Mouse (Mus musculus): ENCODE measurements around the gene Rrn3.

GRCm38 (mm10) chr16:13735977-13736376, 44.5 kb upstream of the Rrn3 start:
- no peak for TF ChIP-seq CTCF (IDR thresholded peaks at IDR 0.05 in 2 of 3, conservative IDR thresholded peaks at IDR 0.05 in 1 of 3; ENCODE audit: control insufficient read depth in 1 of 3, insufficient read depth in 1 of 3, low read depth in 2 of 3, low read length in 3 of 3, poor library complexity in 1 of 3, severe bottlenecking in 1 of 3)
- no peak for TF ChIP-seq USF1 (IDR thresholded peaks at IDR 0.05; ENCODE audit: low read depth, low read length)
- TF ChIP-seq MAX (IDR thresholded peaks at IDR 0.05; ENCODE audit: low read length) = no peak
- no peak for TF ChIP-seq POLR2AphosphoS5 (IDR thresholded peaks at IDR 0.05; ENCODE audit: borderline replicate concordance, low read depth, low read length)
- no peak for TF ChIP-seq POLR2A (IDR thresholded peaks at IDR 0.05; ENCODE audit: control insufficient read depth in 1 of 2, insufficient read depth in 1 of 2, low read depth in 1 of 2, low read length in 2 of 2, poor library complexity in 1 of 2)
- no peak for TF ChIP-seq JUND (IDR thresholded peaks at IDR 0.05; ENCODE audit: low read depth, low read length)
- no peak for TF ChIP-seq CHD2 (IDR thresholded peaks at IDR 0.05; ENCODE audit: low read length)
- TF ChIP-seq RCOR1 (IDR thresholded peaks at IDR 0.05; ENCODE audit: low read depth, low read length) = no peak
- TF ChIP-seq MXI1 (IDR thresholded peaks at IDR 0.05; ENCODE audit: low read depth, low read length) = no peak
- no peak for TF ChIP-seq TAL1 (IDR thresholded peaks at IDR 0.05; ENCODE audit: low read length)
